Mouse (Mus musculus) lung, postnatal 0 days (tissue): Measurements from ENCODE around the gene Edaradd. TPM values are rescaled to one million over a fixed set of nuclear protein-coding genes. Genes with fewer than 3 reads are reported as not detected.
"Not testable (repeated sequence)": the region's sequence is repeated elsewhere in the genome, so short reads cannot be mapped to it uniquely, and the experiment has no call there.

Experiments used
- ATAC-seq: fragments of 200-750 bp; cut with Nextera tagmentation; 2 replicates; pipeline ENCODE4 v1.8.0; 2017; ENCODE audit warnings: moderate library complexity
- DNase-seq: peaks from one replicate; pipeline ENCODE4 v3.0.0-alpha.2; 2016; ENCODE audit warnings: low spot score
- H3K27ac ChIP-seq: fragments of 300-500 bp; sonication (generic); 2 replicates; pipeline ENCODE4 v1.5.1; 2014; ENCODE audit warnings: antibody characterized with exemption, mild to moderate bottlenecking, low read length, mixed read lengths
- H3K27me3 ChIP-seq: fragments of 300-500 bp; sonication (generic); replicated peaks from 2 replicates; pipeline ENCODE4 v1.6.1; 2014; ENCODE audit warnings: low read length, mixed read lengths; ENCODE audit not compliant: insufficient read depth
- H3K36me3 ChIP-seq: fragments of 300-500 bp; sonication (generic); 2 replicates; pipeline ENCODE4 v1.6.1; 2014; ENCODE audit warnings: low read length, mixed read lengths; ENCODE audit not compliant: insufficient read depth
- H3K4me1 ChIP-seq: fragments of 300-500 bp; sonication (generic); 2 replicates; pipeline ENCODE4 v1.6.1; 2014; ENCODE audit warnings: antibody characterized with exemption, low read depth, low read length, mixed read lengths; ENCODE audit not compliant: insufficient read depth
- H3K4me2 ChIP-seq: fragments of 300-500 bp; sonication (generic); replicated peaks from 2 replicates; pipeline ENCODE4 v1.6.1; 2014; ENCODE audit warnings: low read depth, mild to moderate bottlenecking, low read length, moderate library complexity, mixed read lengths
- H3K4me3 ChIP-seq: fragments of 300-500 bp; sonication (generic); 2 replicates; pipeline ENCODE4 v1.5.1; 2014; ENCODE audit warnings: low read depth, low read length
- H3K9ac ChIP-seq: fragments of 300-500 bp; sonication (generic); replicated peaks from 2 replicates; pipeline ENCODE4 v1.6.1; 2014; ENCODE audit warnings: low read depth, mild to moderate bottlenecking
- H3K9me3 ChIP-seq: fragments of 300-500 bp; sonication (generic); 2 replicates; pipeline ENCODE4 v1.6.1; 2016; ENCODE audit warnings: low read length, mixed read lengths
- CTCF ChIP-seq: IDR thresholded peaks from 2 replicates; pipeline ENCODE4 v1.5.1; 2016; ENCODE audit warnings: antibody characterized with exemption, mild to moderate bottlenecking
- EP300 ChIP-seq: IDR thresholded peaks from 2 replicates; pipeline ENCODE4 v1.6.1; 2016; ENCODE audit warnings: antibody characterized with exemption, mild to moderate bottlenecking, control low read depth
- WGBS: fragments of 180-500 bp; shearing (Covaris S2); extraction: QIAGEN DNeasy Blood & Tissue Kit; methylation state at CpG from one replicate; pipeline ENCODE4 v1.1.7; 2014; 5-methylcytosine and 5-hydroxymethylcytosine counted together
- polyA plus RNA-seq: library from polyadenylated mRNA; unstranded; fragments of >200 nt; fragmentation: Nextera tagmentation; extraction: Ambion mirVana; gene quantifications from 2 replicates; pipeline ENCODE4 v1.2.1, GENCODE M21; 2015

Edaradd gene
- polyA plus RNA-seq, 1 experiment from 2014 or later = 0.23 TPM

DNA sequence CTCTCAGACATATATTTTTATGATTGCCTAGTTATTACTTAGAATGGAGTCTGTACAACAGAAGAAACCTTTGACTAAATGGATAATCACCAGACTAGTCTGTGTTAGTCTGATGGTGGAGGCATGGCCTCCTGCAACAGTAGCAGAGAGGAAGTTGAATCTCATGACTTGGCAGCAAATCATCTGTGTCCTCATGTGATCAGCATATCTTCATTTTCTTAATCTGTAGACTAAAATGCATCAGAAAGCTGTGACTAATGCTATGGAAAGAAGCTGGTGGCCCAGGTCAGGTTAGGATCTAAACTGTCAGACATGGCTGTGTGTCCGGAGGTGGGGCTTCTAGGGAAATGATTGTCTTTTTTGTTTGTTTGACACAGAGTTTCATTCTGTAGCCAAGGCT, 51.8 kb downstream of the Edaradd start:
- 61% methylated on average over 1 of the region's 1 CpGs for WGBS
- H3K9me3 ChIP-seq = no peaks in the 10 kb centered on the region
- H3K27ac ChIP-seq = no peak overlapping the region
- ATAC-seq (no peak), DNase-seq (peak; percentile 20)
- no peak overlapping the region for H3K4me3 ChIP-seq
- TF ChIP-seq CTCF (no peak), EP300 (no peak)
- no peaks in the 10 kb centered on the region for H3K27me3 ChIP-seq
- no peaks in the 10 kb centered on the region for H3K4me1 ChIP-seq
- H3K36me3 ChIP-seq = no peaks in the 10 kb centered on the region
- H3K4me2 ChIP-seq = no peak overlapping the region
- no peak overlapping the region for H3K9ac ChIP-seq

DNA sequence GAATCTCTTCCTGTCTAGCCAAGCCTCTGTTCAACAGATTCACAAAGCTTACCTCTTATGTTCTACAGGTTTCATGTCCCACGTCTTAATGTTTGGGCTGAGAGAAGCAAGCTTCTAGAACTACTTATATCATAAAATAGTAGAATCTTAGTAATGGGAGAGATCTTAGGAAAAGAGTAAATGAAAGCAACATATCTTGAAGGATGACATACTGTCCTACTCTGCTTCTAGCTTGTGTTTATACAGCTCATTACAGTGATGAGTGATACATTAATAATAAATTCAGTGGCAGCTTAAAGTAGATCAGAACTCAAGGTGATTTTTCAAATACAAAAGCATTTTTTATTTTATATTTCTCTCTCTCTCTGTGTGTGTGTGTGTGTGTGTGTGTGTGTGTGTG, 55.4 kb downstream of the Edaradd start, which contains the start of gene Lgals8:
TSS of gene Lgals8 (minus strand) at position 101 of the 400 bp plus-strand sequence.
- H3K36me3 ChIP-seq = no peaks in the 10 kb centered on the region
- 74% methylated on average over 1 of the region's 1 CpGs for WGBS
- H3K27ac ChIP-seq = no peak within 1 kb of the TSS
- H3K4me1 ChIP-seq = no peaks in the 10 kb centered on the region
- H3K4me3 ChIP-seq = no peak within 1 kb of the TSS
- no peak within 1 kb of the TSS for H3K9ac ChIP-seq
- no peak for DNase-seq
- TF ChIP-seq CTCF (no peak), EP300 (no peak)
- ATAC-seq = no peak
- no peak within 1 kb of the TSS for H3K4me2 ChIP-seq
- no peaks in the 10 kb centered on the region for H3K27me3 ChIP-seq
- no peaks in the 10 kb centered on the region for H3K9me3 ChIP-seq

DNA sequence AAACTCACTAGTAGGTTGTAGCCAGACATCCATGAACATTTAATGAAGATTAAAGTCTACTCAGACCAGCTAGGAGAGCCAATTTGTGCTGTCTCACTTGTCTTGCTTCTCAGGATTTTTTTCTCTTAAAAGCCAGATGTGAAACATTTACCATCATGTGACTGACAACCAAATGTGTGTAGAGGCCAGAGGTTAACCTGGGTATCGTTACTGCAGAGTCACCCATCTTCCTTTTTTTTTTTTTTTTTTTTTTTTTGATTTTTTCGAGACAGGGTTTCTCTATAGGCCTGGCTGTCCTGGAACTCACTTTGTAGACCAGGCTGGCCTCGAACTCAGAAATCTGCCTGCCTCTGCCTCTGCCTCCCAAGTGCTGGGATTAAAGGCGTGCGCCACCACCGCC, 56.1 kb downstream of the Edaradd start:
- not testable (repeated sequence) for DNase-seq, H3K4me1 ChIP-seq, H3K4me3 ChIP-seq, H3K9ac ChIP-seq, H3K27me3 ChIP-seq, H3K9me3 ChIP-seq, H3K4me2 ChIP-seq, H3K36me3 ChIP-seq, ATAC-seq, H3K27ac ChIP-seq
- 75% methylated on average over 6 of the region's 6 CpGs for WGBS

DNA sequence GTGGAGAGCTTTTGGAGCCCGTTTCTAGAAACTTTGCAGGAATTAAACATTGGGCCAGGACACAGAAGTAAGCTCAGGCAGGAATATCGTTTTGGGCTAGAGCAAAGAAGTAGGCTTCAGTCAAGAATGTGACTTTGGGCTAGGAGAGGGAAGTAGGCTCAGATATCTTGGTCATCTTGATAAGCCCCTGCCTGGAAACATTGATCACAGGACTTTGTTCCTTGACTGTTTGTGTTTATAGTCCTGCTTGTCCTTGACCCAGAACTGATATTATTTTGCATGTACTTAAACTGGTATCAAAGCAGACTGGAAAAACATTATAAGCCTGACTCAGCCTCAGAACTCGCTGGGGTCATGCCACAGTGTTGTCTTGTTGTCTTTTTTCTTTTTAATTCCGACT, 57.6 kb downstream of the Edaradd start:
- ATAC-seq = no peak
- Histone ChIP-seq H3K4me1 (no peaks in the 10 kb centered on the region), H3K36me3 (no peaks in the 10 kb centered on the region), H3K27me3 (no peaks in the 10 kb centered on the region), H3K4me3 (no peak overlapping the region), H3K9me3 (no peaks in the 10 kb centered on the region), H3K9ac (no peak overlapping the region), H3K4me2 (no peak overlapping the region), H3K27ac (no peak overlapping the region)
- no peak for TF ChIP-seq CTCF
- TF ChIP-seq EP300 = no peak
- 62% methylated on average over 4 of the region's 4 CpGs for WGBS
- DNase-seq = no peak

DNA sequence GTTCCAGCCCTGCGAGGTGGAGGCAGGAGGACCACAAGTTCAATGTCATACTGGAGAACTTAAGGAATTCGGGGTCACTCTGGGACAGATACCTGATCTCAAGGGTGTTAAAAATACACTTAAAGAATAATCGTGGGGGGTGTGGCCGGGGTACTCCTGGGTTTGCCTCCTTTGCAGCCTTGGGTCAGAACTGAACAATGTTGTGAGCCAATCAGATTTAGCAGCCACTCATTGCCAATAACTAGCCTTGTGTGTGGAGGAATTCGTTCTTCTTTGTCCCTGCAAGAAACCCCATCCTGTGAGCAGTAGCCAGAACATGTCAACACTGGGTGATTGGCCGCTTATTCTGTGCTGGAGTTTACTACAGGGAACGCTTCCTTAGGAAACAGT, 58.5 kb downstream of the Edaradd start:
- Histone ChIP-seq H3K27ac (peak overlapping the region; percentile 93; the same call in 1 of the 2 replicates), H3K4me1 (no peaks in the 10 kb centered on the region), H3K9me3 (no peaks in the 10 kb centered on the region), H3K4me2 (peak overlapping the region; percentile 74), H3K9ac (peak overlapping the region; percentile 83; the same call in 1 of the 2 replicates), H3K4me3 (peak overlapping the region; percentile 92), H3K27me3 (no peaks in the 10 kb centered on the region), H3K36me3 (no peaks in the 10 kb centered on the region)
- ATAC-seq = peak; percentile 20
- peak; percentile 40 for DNase-seq
- under 1% methylated on average over 7 of the region's 7 CpGs for WGBS
- TF ChIP-seq EP300 = no peak
- TF ChIP-seq CTCF = no peak

DNA sequence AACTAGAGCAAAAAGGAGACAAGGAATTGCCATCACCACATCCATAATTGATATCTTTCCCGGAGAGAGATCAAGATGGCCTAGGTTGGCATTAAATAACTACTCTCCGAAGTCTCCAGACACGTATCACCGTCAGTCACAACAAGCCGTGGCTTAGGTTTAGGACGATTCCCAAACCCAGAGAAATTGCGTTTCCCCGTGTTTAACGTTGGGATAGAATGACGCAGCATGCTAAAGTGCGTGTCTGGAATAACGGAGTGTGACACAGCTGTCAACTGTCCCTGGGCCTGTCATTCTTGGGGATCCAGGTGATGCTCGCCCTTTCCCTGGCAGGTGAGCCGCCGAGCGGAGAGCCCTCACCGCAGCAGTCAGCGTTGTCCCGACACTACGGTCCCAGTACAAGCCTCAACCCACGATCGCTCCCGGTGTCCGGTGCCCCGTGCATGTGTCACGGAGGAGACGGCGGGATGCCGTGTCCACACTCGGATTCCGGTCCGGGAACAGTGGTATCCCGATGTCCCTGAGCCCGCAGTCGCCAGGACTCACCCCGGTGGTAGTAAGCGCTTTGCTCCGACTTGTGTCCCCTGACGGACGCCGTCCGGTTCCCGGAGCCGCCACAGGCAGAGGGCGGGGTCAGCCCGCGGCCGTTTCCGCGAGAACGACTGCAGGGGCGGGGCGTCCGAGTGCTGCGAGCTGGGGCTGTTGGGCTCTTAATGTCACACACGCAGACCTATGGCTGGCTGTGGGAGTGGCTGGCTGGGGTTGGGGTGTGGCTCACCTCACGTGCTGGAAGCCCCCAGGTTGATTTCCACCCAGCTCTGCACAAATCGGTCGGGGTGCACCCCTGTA, 59.1 kb downstream of the Edaradd start:
- WGBS = under 1% methylated on average over 59 of the region's 59 CpGs
- Histone ChIP-seq H3K9ac (peak overlapping the region; percentile 83), H3K27ac (peak overlapping the region; percentile 93), H3K27me3 (no peaks in the 10 kb centered on the region), H3K4me3 (peak overlapping the region; percentile 92), H3K9me3 (no peaks in the 10 kb centered on the region), H3K4me1 (no peaks in the 10 kb centered on the region), H3K36me3 (no peaks in the 10 kb centered on the region), H3K4me2 (peak overlapping the region; percentile 74)
- DNase-seq (peak; percentile 98), ATAC-seq (peak; percentile 98)
- TF ChIP-seq EP300 (no peak), CTCF (peak; percentile 21; the same call in 1 of the 2 replicates)
